26 mouse cellular contexts compared by ENCODE assay signal in genomic region chr3:38320998-38321397, GRCm38 (mm10).
"Had no signal": no experiment of that assay in that cellular context is flagged by ENCODE, and none has a peak within 500 bp of the region (broad histone marks: within the 10 kb centered on the region; RNA-seq: fewer than 3 reads in every experiment).

No protein-coding gene starts in this region.

- H3K27me3 ChIP-seq: heart, embryonic 12.5 days; hindbrain, embryonic 12.5 days; intestine, embryonic 15.5 days; limb, embryonic 13.5 days; limb, embryonic 15.5 days; liver, embryonic 12.5 days had no signal

- H3K9me3 ChIP-seq: heart, embryonic 10.5 days; heart, embryonic 12.5 days; hindbrain, embryonic 10.5 days; hindbrain, embryonic 12.5 days; intestine, embryonic 15.5 days; limb, embryonic 13.5 days; limb, embryonic 15.5 days; liver, embryonic 12.5 days had no signal

- H3K4me1 ChIP-seq: hindbrain, embryonic 12.5 days; limb, embryonic 15.5 days; liver, embryonic 12.5 days had no signal

- H3K4me2 ChIP-seq: heart, embryonic 12.5 days; hindbrain, embryonic 12.5 days; hindbrain, embryonic 14.5 days; intestine, embryonic 15.5 days; limb, embryonic 13.5 days; limb, embryonic 15.5 days; liver, embryonic 12.5 days had no signal

- ATAC-seq: hindbrain, embryonic 16.5 days; inflammation-experienced regulatory T-cells, adult 6 months; intestine, embryonic 15.5 days; intestine, postnatal 0 days; liver, embryonic 12.5 days had no signal

- DNase-seq: gastrocnemius, adult 2 months; gastrocnemius, postnatal 10 days; gastrocnemius, postnatal 25 days; heart, adult 18-20 months; heart, postnatal 10 days; heart, postnatal 4 days; kidney, adult 18-20 months; kidney, adult 8-10 months; kidney, postnatal 10 days; kidney, postnatal 25 days; kidney, postnatal 4 days; layer of hippocampus, postnatal 36 days; left cerebral cortex, postnatal 4 days had no signal

- H3K36me3 ChIP-seq: heart, embryonic 10.5 days; heart, embryonic 12.5 days; hindbrain, embryonic 10.5 days; hindbrain, embryonic 12.5 days; intestine, embryonic 15.5 days; limb, embryonic 13.5 days; limb, embryonic 15.5 days; liver, embryonic 12.5 days had no signal

- H3K4me3 ChIP-seq: gastrocnemius, adult 2 months; heart, embryonic 10.5 days; heart, embryonic 12.5 days; hindbrain, embryonic 10.5 days; hindbrain, embryonic 12.5 days; intestine, embryonic 15.5 days; layer of hippocampus, adult 2 months; limb, embryonic 13.5 days; limb, embryonic 15.5 days; liver, embryonic 12.5 days had no signal

- H3K9ac ChIP-seq: heart, embryonic 12.5 days; hindbrain, embryonic 12.5 days; hindbrain, embryonic 14.5 days; intestine, embryonic 15.5 days; limb, embryonic 13.5 days; limb, embryonic 15.5 days; liver, embryonic 12.5 days had no signal

- H3K27ac ChIP-seq: gastrocnemius, adult 2 months; heart, embryonic 10.5 days; hindbrain, embryonic 10.5 days; hindbrain, embryonic 12.5 days; hindbrain, embryonic 14.5 days; layer of hippocampus, adult 2 months; limb, embryonic 13.5 days; limb, embryonic 15.5 days; liver, embryonic 12.5 days had no signal
